Mouse (Mus musculus): ENCODE measurements at regions not wholly inside any gene's neighbourhood (a gene's known extent, or its start where the extent isn't known, plus 50 kb on each side); places are given as distances from the start of the nearest gene placed in this dataset.

DNA sequence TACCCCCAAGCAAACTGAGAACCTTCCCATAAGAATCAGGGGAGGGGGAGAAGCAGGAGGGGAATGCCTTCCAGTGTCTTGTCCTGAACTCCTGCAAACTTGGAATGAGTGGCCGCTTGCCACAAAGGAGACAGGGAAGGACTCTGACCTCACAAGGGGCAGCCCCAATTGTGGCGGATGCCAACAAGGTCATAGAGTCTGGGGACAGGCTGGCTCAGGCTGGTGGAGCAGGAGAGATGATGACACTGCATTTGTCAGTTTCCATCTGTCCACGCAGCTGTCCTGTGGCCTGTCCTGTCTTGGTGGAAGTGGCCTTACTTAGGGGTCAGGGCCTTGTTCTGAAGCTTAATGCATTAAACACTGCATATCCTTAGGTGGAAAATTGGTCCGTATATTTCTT is 414.4 kb upstream of the Nr5a2 start:
- no peaks in the 10 kb centered on the region for H3K27me3 ChIP-seq (ENCODE audit: poor library complexity, severe bottlenecking)
- 66% methylated on average over 4 of the region's 4 CpGs for WGBS
- H3K4me3 ChIP-seq = no peak overlapping the region
- H3K27ac ChIP-seq = peak overlapping the region; percentile 83
- no peaks in the 10 kb centered on the region for H3K36me3 ChIP-seq (replicated peaks)
- no peak for DNase-seq (ENCODE audit: extremely low spot score, low spot score)
- no peaks in the 10 kb centered on the region for H3K9me3 ChIP-seq
- peaks cover 64% of the 10 kb centered on the region for H3K4me1 ChIP-seq

DNA sequence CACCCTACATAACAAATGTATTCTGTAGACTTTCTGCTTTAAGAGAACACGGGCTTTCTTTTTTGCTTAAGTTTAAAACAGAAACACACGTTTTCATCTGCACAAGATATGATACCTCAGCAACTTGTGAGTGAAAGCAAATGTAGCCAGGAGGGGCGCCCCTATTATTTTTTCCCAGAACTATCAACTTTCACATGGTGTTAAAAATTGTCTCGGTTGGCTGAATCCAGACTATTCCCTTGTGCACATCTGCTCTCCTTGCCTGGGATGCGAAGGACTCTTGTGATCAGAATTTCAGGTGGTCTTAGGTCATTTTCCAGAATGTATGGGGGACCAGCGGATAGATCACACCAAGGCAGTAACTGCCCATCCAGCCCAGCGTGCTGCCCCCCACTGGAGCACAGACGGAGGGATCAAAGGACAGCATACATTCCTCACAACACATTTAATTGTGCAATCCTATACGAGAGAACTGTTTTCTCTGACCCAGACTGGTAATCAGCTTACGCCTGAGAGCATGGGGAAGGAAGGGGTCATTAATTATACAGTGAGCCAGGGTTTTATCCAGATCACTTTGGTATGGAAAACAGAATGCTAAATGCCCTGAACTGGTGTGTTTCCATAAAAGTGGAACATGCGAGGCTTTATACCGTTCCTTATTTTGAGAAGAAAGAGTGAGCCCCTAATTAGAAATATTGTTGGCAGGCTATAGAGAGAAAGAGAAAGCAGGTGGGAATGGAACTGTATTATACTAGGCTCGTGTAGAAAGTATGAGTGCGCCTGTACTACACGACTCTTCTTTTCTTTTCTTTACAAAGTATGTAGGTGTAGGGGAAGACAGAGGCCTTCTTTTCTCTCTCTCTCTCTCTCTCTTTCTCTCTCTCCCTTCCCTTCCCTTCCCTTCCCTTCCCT is 413.5 kb upstream of the Nr5a2 start:
- Histone ChIP-seq H3K4me3 (no peak overlapping the region), H3K27ac (peak overlapping the region; percentile 83), H3K27me3 (ENCODE audit: poor library complexity, severe bottlenecking) (no peaks in the 10 kb centered on the region), H3K9me3 (no peaks in the 10 kb centered on the region), H3K4me1 (peaks cover 57% of the 10 kb centered on the region), H3K36me3 (replicated peaks) (no peaks in the 10 kb centered on the region)
- DNase-seq (ENCODE audit: extremely low spot score, low spot score) = peak; percentile 34
- 38% methylated on average over 15 of the region's 15 CpGs for WGBS

DNA sequence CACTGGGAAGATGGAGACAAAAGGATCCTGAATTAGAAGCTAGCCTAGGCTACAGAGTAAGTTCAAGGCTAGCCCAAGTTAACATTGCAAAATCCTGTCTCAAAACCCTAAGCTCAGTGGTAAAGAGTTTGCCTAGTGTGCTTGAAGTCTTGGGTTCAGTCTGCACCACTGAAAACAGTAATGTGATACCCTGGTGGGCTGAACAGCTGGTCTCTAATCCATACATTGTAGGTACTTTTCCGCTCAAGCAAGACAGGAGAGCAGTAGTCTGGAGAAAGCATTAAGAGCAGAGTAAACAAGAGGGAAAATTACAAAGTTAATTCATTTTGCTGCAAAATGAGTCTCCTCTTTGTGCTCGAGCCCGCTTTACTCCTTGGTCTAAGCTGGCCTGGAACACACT is 412.0 kb upstream of the Nr5a2 start:
- Histone ChIP-seq H3K27me3 (ENCODE audit: poor library complexity, severe bottlenecking) (no peaks in the 10 kb centered on the region), H3K27ac (no peak overlapping the region), H3K9me3 (no peaks in the 10 kb centered on the region), H3K4me3 (no peak overlapping the region), H3K36me3 (replicated peaks) (no peaks in the 10 kb centered on the region), H3K4me1 (peaks cover 48% of the 10 kb centered on the region)
- DNase-seq (ENCODE audit: extremely low spot score, low spot score) = no peak
- 88% methylated on average over 3 of the region's 3 CpGs for WGBS

DNA sequence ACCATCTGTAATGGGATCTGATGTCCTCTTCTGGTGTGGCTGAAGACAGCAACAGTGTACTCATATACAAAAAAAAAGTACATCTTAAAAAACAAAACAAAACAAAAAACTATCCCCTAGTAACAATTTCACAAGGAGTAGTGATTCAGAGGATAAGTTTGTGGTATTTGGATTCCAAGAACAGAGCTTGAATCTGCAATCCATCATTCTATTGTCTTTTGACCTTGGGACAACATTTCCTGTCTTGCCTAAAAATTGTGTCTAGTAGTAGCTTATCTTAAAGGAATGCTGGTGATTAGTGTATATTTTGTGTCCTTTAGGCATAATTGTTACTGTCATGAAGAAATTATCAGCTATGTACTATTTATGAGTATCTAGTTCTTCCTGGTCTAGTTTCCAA is 404.1 kb upstream of the Nr5a2 start:
- Histone ChIP-seq H3K4me1 (no peaks in the 10 kb centered on the region), H3K27me3 (ENCODE audit: poor library complexity, severe bottlenecking) (no peaks in the 10 kb centered on the region)
- no peak for DNase-seq (ENCODE audit: extremely low spot score, low spot score)

DNA sequence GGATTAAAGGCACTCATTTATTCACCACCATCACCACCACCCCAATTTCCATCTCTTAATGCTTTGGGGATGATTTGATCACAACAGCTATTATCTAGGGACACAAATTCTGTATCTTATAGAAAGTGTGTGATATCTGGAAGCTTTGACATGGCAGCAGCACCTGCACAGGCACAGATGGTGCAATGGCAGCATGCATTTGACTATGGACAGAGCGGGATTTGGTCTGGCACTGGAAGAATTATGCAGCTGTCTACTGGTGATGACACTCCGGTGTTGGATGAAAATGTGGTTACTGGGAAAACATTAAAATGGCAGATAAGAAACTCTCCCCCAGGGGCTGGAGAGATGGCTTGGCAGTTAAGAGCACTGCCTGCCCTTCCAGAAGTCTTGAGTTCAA is 403.7 kb upstream of the Nr5a2 start:
- no peak for DNase-seq (ENCODE audit: extremely low spot score, low spot score)
- no peaks in the 10 kb centered on the region for H3K9me3 ChIP-seq
- no peak overlapping the region for H3K4me3 ChIP-seq
- H3K27me3 ChIP-seq (ENCODE audit: poor library complexity, severe bottlenecking) = no peaks in the 10 kb centered on the region
- no peaks in the 10 kb centered on the region for H3K36me3 ChIP-seq (replicated peaks)
- H3K27ac ChIP-seq = no peak overlapping the region
- no peaks in the 10 kb centered on the region for H3K4me1 ChIP-seq
- 94% methylated on average over 2 of the region's 2 CpGs for WGBS

More for the DNA sequence above, 404.1 kb upstream of the Nr5a2 start:
- Histone ChIP-seq H3K9me3 (no peaks in the 10 kb centered on the region), H3K36me3 (replicated peaks) (no peaks in the 10 kb centered on the region), H3K4me3 (no peak overlapping the region), H3K27ac (no peak overlapping the region)

DNA sequence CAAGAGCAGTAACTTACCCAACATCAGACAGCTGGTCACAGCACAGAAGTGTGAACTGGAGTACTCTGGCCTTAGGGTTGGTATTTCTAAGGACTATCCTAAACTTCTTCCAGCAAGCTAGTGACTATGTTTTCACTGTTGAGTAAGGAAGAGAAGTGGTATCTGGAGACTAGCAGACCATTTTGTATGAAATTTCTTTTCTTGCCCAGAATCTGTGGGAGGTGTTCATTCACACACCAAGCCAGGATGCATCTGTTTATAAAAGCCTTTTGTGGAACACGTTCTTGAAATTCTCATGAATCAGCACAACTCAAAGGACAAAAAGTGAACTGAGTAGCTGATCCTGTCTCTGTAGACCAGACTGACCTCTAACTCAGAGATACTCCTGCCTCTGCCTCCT is 403.3 kb upstream of the Nr5a2 start:
- Histone ChIP-seq H3K9me3 (no peaks in the 10 kb centered on the region), H3K36me3 (replicated peaks) (no peaks in the 10 kb centered on the region), H3K27me3 (ENCODE audit: poor library complexity, severe bottlenecking) (no peaks in the 10 kb centered on the region), H3K4me1 (no peaks in the 10 kb centered on the region), H3K4me3 (no peak overlapping the region), H3K27ac (no peak overlapping the region)
- no peak for DNase-seq (ENCODE audit: extremely low spot score, low spot score)
- WGBS = 89% methylated on average over 1 of the region's 1 CpGs

DNA sequence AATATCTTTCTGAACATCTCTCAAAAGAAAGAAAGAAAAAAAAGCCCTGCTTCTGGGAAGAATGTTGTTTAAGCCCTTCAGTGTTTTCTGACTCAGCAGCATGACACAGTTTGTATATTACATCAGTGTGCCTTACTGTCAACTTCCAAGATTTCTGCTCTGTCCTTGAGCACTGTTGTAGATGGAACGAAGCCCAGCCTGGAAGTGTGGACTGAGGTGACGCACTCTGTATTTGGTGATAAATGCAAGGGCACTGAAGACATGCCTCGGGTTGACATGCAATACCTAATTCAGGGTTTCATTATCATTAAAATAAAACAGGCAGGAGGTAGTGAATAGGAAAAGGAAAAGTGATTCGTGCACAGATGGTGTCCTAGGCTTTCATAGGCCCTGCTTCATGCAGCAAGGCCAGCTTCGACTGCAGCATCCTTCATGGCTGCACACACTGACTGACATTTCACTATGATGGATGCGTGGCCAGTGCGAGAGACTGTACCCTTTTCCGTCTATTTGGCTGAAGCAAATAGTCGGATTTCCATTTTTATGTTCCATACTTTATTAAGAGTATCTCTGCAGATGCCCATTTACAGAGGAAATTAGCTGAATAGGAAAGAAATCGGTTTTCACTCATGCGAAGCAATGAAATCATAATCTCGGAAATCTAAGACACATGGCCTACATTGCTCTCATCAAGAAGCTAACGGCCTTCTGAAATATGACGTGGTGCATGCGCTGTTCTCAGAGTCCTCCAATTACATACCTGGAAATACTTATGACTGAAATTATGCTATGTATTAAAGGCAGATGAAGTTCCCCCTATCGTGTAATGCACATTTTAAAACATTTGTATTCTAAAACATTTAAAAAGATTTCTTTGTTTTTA is 400.7 kb upstream of the Nr5a2 start:
- Histone ChIP-seq H3K9me3 (no peaks in the 10 kb centered on the region), H3K4me1 (peaks cover 3% of the 10 kb centered on the region; the same call in 1 of the 2 replicates), H3K27ac (no peak overlapping the region), H3K4me3 (no peak overlapping the region), H3K36me3 (replicated peaks) (no peaks in the 10 kb centered on the region), H3K27me3 (ENCODE audit: poor library complexity, severe bottlenecking) (no peaks in the 10 kb centered on the region)
- 91% methylated on average over 16 of the region's 16 CpGs for WGBS
- no peak for DNase-seq (ENCODE audit: extremely low spot score, low spot score)

DNA sequence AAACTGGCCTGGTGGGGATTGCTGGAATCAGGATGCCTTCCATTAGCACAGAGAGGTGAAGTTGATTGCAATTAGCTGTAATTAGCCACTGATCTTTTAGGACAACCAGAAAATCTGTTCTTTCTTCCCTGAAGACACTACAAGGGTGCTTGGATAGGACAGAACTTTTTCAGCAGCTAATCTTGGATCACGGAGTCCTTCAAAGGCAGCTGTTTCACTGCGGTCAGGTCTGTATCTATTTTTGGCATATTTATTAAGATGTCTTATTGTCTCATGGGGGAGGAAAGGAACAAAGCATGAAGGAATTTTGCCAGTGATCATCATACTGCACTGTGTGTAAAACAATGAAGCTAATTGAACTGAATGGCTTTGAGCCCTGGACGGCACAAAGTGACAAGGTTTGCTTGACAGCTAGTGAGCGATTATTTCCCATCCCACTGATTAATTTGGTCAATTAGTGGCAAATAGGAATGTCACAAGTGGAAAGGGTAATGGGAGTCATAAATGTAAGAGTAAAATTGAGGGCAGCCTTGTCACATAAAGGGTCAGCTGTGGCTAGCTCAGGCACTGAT is 395.8 kb upstream of the Nr5a2 start:
- H3K4me1 ChIP-seq = peaks cover 6% of the 10 kb centered on the region; the same call in 1 of the 2 replicates
- H3K36me3 ChIP-seq (replicated peaks) = no peaks in the 10 kb centered on the region

DNA sequence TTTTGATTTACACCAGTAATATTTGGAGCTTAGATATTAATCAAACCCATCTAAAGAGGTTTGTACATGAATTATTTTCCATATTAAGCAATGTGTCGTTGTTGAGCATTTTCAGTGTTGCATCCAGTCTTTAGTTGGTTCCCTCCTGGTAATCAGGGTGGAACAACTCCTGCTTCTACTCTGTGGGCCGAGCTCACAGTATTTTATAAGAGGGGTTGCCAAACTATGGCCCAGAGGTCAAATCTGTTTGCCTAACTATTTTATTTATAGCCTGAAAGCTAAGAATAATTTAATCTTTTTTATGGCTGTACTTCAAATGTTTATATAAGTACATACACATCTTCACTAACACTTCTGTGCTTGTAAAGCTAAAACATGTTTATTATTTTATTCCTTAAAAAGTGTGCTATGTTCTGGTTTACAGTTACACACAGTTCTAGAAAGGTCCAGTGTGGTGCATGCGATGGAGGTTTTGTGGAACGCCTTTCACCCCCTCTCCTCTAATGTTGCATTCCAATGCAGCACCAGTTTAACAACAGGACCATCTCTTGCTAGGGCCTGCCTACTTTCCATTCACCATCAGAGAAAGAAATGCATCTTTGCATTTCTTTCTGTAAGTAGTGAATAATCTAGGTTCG is 392.3 kb upstream of the Nr5a2 start:
- no peak overlapping the region for H3K4me3 ChIP-seq
- H3K36me3 ChIP-seq (replicated peaks) = no peaks in the 10 kb centered on the region
- peaks cover 6% of the 10 kb centered on the region; the same call in 1 of the 2 replicates for H3K4me1 ChIP-seq
- no peaks in the 10 kb centered on the region for H3K27me3 ChIP-seq (ENCODE audit: poor library complexity, severe bottlenecking)
- DNase-seq (ENCODE audit: extremely low spot score, low spot score) = no peak
- 91% methylated on average over 5 of the region's 5 CpGs for WGBS
- H3K9me3 ChIP-seq = no peaks in the 10 kb centered on the region
- no peak overlapping the region for H3K27ac ChIP-seq

More for the DNA sequence above, 395.8 kb upstream of the Nr5a2 start:
- DNase-seq (ENCODE audit: extremely low spot score, low spot score) = no peak
- H3K9me3 ChIP-seq = no peaks in the 10 kb centered on the region
- 79% methylated on average over 4 of the region's 4 CpGs for WGBS
- no peak overlapping the region for H3K4me3 ChIP-seq
- H3K27me3 ChIP-seq (ENCODE audit: poor library complexity, severe bottlenecking) = no peaks in the 10 kb centered on the region
- H3K27ac ChIP-seq = no peak overlapping the region

DNA sequence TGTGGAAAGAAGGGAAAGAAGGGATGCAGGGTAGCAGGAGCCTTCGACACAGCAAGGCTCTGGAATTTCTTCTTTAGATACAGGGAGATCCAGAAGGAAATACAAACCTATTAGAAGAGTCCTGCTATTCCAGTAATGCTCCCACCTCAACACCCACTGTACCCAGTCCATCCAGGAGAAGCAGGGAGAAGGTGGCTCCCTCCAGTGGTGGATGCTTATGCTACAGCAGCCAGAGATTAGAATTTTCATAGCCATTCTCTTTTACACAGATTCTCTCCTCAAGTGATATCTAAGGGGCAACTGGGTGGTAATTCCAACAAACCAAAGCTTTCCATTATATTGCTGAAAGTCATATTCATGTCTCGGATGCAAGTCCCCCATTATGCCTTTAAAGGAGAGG is 373.9 kb upstream of the Nr5a2 start:
- H3K27me3 ChIP-seq (ENCODE audit: poor library complexity, severe bottlenecking) = no peaks in the 10 kb centered on the region
- H3K36me3 ChIP-seq (replicated peaks) = no peaks in the 10 kb centered on the region
- no peak overlapping the region for H3K27ac ChIP-seq
- WGBS = 90% methylated on average over 2 of the region's 2 CpGs
- no peaks in the 10 kb centered on the region for H3K4me1 ChIP-seq
- no peak for DNase-seq (ENCODE audit: extremely low spot score, low spot score)
- H3K4me3 ChIP-seq = no peak overlapping the region
- no peaks in the 10 kb centered on the region for H3K9me3 ChIP-seq

DNA sequence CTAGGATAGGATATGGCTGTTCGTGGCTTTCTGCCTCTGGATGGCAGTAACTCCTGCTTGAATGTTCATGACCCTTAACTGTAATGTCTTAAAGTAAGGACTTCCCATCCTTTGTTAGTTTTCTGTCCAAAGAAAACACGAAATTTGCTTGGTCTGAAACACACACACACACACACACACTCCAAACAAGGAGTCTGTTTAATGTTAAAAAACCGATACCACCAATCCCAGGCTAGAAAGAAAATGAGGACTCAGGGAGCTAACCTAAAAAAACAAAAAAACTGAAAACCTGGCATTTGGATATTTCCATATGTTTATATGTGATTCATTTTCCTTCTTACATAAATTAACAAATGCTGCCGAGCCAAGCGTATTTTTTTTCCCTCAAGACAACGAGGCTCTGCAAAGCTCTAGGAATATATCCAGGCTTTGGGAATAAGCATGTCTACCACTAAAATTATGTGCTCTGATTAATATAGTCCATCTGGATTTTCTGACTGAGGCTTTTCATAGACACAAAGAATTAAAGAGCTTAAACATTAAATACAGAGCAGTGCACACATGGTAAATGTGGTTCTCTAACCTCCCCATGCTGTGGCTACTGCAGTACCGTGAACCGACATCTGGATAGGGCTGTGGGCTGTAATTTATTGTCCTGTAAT is 372.0 kb upstream of the Nr5a2 start:
- H3K27me3 ChIP-seq (ENCODE audit: poor library complexity, severe bottlenecking) = no peaks in the 10 kb centered on the region
- H3K4me1 ChIP-seq = no peaks in the 10 kb centered on the region
- 0 out of 2 replicates have a peak overlapping the region, but pooled peaks have one; percentile 2 for H3K27ac ChIP-seq
- DNase-seq (ENCODE audit: extremely low spot score, low spot score) = no peak
- no peaks in the 10 kb centered on the region for H3K36me3 ChIP-seq (replicated peaks)
- H3K9me3 ChIP-seq = no peaks in the 10 kb centered on the region
- no peak overlapping the region for H3K4me3 ChIP-seq
- WGBS = 87% methylated on average over 8 of the region's 8 CpGs

DNA sequence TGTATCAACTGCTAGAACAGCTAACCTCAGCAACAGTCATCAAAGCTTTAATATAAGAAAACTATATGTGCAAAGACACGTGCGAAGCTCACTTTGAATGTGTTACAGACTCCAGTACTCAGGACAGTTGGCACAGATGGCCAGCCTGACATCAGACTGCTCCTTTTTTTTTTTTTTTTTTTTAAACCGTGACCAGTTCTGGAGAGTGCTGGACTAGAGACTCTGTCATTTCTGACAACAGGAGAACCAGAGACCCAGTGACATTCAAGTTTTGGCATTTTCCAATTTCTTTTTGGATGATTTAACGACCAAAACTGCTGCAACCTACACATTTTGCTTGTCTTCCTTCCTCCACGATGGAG is 371.5 kb upstream of the Nr5a2 start:
- Histone ChIP-seq H3K4me3 (no peak overlapping the region), H3K4me1 (no peaks in the 10 kb centered on the region), H3K36me3 (replicated peaks) (no peaks in the 10 kb centered on the region), H3K27ac (no peak overlapping the region), H3K27me3 (ENCODE audit: poor library complexity, severe bottlenecking) (no peaks in the 10 kb centered on the region), H3K9me3 (no peaks in the 10 kb centered on the region)
- no peak for DNase-seq (ENCODE audit: extremely low spot score, low spot score)
- WGBS = 81% methylated on average over 5 of the region's 5 CpGs

Data from forebrain, embryonic 10.5 days (tissue).